ENCODE assay signal across 29 mouse cellular contexts in the genomic region with DNA sequence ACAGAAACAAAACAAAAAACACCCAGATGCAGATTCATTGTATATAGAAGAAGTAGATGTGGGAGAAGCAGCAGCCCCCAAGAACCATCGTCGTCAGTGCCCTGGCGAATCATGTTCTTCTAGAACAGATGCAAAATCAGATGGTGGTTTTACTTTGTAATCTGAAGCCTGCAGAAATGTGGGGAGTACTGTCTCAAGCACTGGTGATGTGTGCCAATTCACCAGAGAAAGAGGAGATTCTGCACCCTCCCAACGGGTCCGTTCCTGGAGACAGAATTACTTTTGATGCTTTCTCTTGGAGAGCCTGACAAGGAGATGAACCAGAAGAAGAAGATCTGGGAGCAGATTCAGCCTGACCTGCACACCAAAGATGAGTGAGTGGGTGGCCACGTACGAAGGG.
DNase-seq lines count a peak whose midpoint lies in the region; ATAC-seq and TF ChIP-seq lines count a peak whose summit lies in the region.
"Had no signal": no experiment of that assay in that cellular context is flagged by ENCODE, and none has a peak within 500 bp of the region (broad histone marks: within the 10 kb centered on the region; RNA-seq: fewer than 3 reads in every experiment).

No protein-coding gene starts in this region.

- no peak overlapping the region for H3K4me2 ChIP-seq in forebrain, postnatal 0 days (ENCODE audit: low read depth)
- no peak overlapping the region for H3K4me2 ChIP-seq in forebrain, embryonic 14.5 days (ENCODE audit: low read length)
- H3K4me2 ChIP-seq in embryonic facial prominence, embryonic 14.5 days (ENCODE audit: low read depth, low read length): peak overlapping the region; percentile 3; the same call in 1 of the 2 replicates
- H3K4me2 ChIP-seq in neural tube, embryonic 15.5 days: no peak overlapping the region
- H3K4me2 ChIP-seq: embryonic facial prominence, embryonic 12.5 days; forebrain, embryonic 13.5 days; heart, embryonic 11.5 days; hindbrain, embryonic 12.5 days; limb, embryonic 13.5 days; liver, embryonic 11.5 days; lung, embryonic 15.5 days; neural tube, embryonic 12.5 days had no signal

- DNase-seq in forebrain, postnatal 0 days: peak; percentile 5
- no peak for DNase-seq in forebrain, embryonic 14.5 days (ENCODE audit: low spot score)
- peak; percentile 24 for DNase-seq in embryonic facial prominence, embryonic 14.5 days (ENCODE audit: low spot score)
- DNase-seq in layer of hippocampus, adult 9-10 months (ENCODE audit: low spot score): peak; percentile 7
- DNase-seq in telencephalon, adult 2 months (ENCODE audit: low read depth, low spot score): peak; percentile 12
- DNase-seq in urinary bladder, postnatal 10 days (ENCODE audit: low spot score): no peak
- DNase-seq: adrenal gland, adult 8-10 months; cerebellum, adult 11 months; cerebellum, adult 9-10 months; cerebellum, postnatal 36 days; heart, adult 11 months; heart, postnatal 36 days; kidney, adult 8-10 months; kidney, postnatal 4 days; right cerebral cortex, postnatal 14 days had no signal

- no peaks in the 10 kb centered on the region for H3K36me3 ChIP-seq in forebrain, postnatal 0 days (ENCODE audit: insufficient read depth)
- no peaks in the 10 kb centered on the region for H3K36me3 ChIP-seq in forebrain, embryonic 14.5 days (ENCODE audit: control insufficient read depth, insufficient read depth, low read length)
- no peaks in the 10 kb centered on the region for H3K36me3 ChIP-seq in embryonic facial prominence, embryonic 14.5 days (ENCODE audit: control insufficient read depth, insufficient read depth, low read length)
- H3K36me3 ChIP-seq in neural tube, embryonic 15.5 days: no peaks in the 10 kb centered on the region
- H3K36me3 ChIP-seq: embryonic facial prominence, embryonic 12.5 days; G1E; hindbrain, embryonic 12.5 days; limb, embryonic 13.5 days; lung, embryonic 15.5 days; midbrain, embryonic 10.5 days; neural tube, embryonic 12.5 days had no signal

- no peaks in the 10 kb centered on the region for H3K27me3 ChIP-seq in forebrain, postnatal 0 days (ENCODE audit: insufficient read depth, low read length)
- no peaks in the 10 kb centered on the region for H3K27me3 ChIP-seq in forebrain, embryonic 14.5 days (replicated peaks; ENCODE audit: control insufficient read depth, insufficient read depth, low read length)
- H3K27me3 ChIP-seq in embryonic facial prominence, embryonic 14.5 days (replicated peaks; ENCODE audit: control insufficient read depth, insufficient read depth, low read length): no peaks in the 10 kb centered on the region
- H3K27me3 ChIP-seq in neural tube, embryonic 15.5 days (replicated peaks): no peaks in the 10 kb centered on the region
- H3K27me3 ChIP-seq: embryonic facial prominence, embryonic 12.5 days; forebrain, embryonic 13.5 days; hindbrain, embryonic 12.5 days; limb, embryonic 13.5 days; lung, embryonic 15.5 days; neural tube, embryonic 12.5 days had no signal

- no peaks in the 10 kb centered on the region for H3K4me1 ChIP-seq in forebrain, postnatal 0 days (ENCODE audit: insufficient read depth)
- no peaks in the 10 kb centered on the region for H3K4me1 ChIP-seq in forebrain, embryonic 14.5 days (ENCODE audit: control insufficient read depth, insufficient read depth, low read length)
- no peaks in the 10 kb centered on the region for H3K4me1 ChIP-seq in embryonic facial prominence, embryonic 14.5 days (ENCODE audit: control insufficient read depth, insufficient read depth, low read length)
- H3K4me1 ChIP-seq in neural tube, embryonic 15.5 days: no peaks in the 10 kb centered on the region
- H3K4me1 ChIP-seq: embryonic facial prominence, embryonic 12.5 days; forebrain, embryonic 13.5 days; hindbrain, embryonic 12.5 days; limb, embryonic 13.5 days; lung, embryonic 15.5 days; midbrain, embryonic 10.5 days; neural tube, embryonic 12.5 days had no signal

- no peak overlapping the region for H3K4me3 ChIP-seq in forebrain, postnatal 0 days (ENCODE audit: low read depth, low read length)
- no peak overlapping the region for H3K4me3 ChIP-seq in forebrain, embryonic 14.5 days (ENCODE audit: low read depth, low read length)
- H3K4me3 ChIP-seq in embryonic facial prominence, embryonic 14.5 days (ENCODE audit: low read depth, low read length): no peak overlapping the region
- no peak overlapping the region for H3K4me3 ChIP-seq in neural tube, embryonic 15.5 days (replicated peaks)
- H3K4me3 ChIP-seq: embryonic facial prominence, embryonic 12.5 days; forebrain, embryonic 13.5 days; hindbrain, embryonic 12.5 days; limb, embryonic 13.5 days; lung, embryonic 15.5 days; midbrain, embryonic 10.5 days; myocyte; neural tube, embryonic 12.5 days had no signal

- TF ChIP-seq CTCF in forebrain, postnatal 0 days (IDR thresholded peaks at IDR 0.05; ENCODE audit: low read depth): no peak

- H3K9ac ChIP-seq in forebrain, postnatal 0 days: no peak overlapping the region
- H3K9ac ChIP-seq in forebrain, embryonic 14.5 days (ENCODE audit: low read length): no peak overlapping the region
- H3K9ac ChIP-seq in embryonic facial prominence, embryonic 14.5 days (ENCODE audit: low read depth, low read length): no peak overlapping the region
- H3K9ac ChIP-seq in neural tube, embryonic 15.5 days (replicated peaks): no peak overlapping the region
- H3K9ac ChIP-seq: embryonic facial prominence, embryonic 12.5 days; forebrain, embryonic 13.5 days; hindbrain, embryonic 12.5 days; limb, embryonic 13.5 days; lung, embryonic 15.5 days; neural tube, embryonic 12.5 days had no signal

- no peak overlapping the region for H3K27ac ChIP-seq in forebrain, postnatal 0 days (ENCODE audit: low read depth, low read length)
- no peak overlapping the region for H3K27ac ChIP-seq in forebrain, embryonic 14.5 days (ENCODE audit: low read depth, low read length)
- H3K27ac ChIP-seq in embryonic facial prominence, embryonic 14.5 days (replicated peaks; ENCODE audit: low read depth, low read length): no peak overlapping the region
- no peak overlapping the region for H3K27ac ChIP-seq in neural tube, embryonic 15.5 days (replicated peaks)
- H3K27ac ChIP-seq: embryonic facial prominence, embryonic 12.5 days; forebrain, embryonic 13.5 days; hindbrain, embryonic 12.5 days; kidney, postnatal 0 days; limb, embryonic 13.5 days; lung, embryonic 15.5 days; midbrain, embryonic 10.5 days; neural tube, embryonic 12.5 days had no signal

- ATAC-seq in forebrain, postnatal 0 days: peak; percentile 36; the same call in 1 of the 2 replicates
- no peak for ATAC-seq in forebrain, embryonic 14.5 days
- no peak for ATAC-seq in embryonic facial prominence, embryonic 14.5 days (ENCODE audit: low read depth)
- no peak for ATAC-seq in neural tube, embryonic 15.5 days (ENCODE audit: low FRiP score)
- ATAC-seq: forebrain, embryonic 13.5 days; intestine, embryonic 16.5 days had no signal

- WGBS in forebrain, postnatal 0 days: 75% methylated on average over 7 of the region's 7 CpGs
- 88% methylated on average over 7 of the region's 7 CpGs for WGBS in forebrain, embryonic 14.5 days
- 58% methylated on average over 7 of the region's 7 CpGs for WGBS in embryonic facial prominence, embryonic 14.5 days
- WGBS in neural tube, embryonic 15.5 days: 88% methylated on average over 7 of the region's 7 CpGs

- H3K9me3 ChIP-seq in forebrain, postnatal 0 days (ENCODE audit: low read length): no peaks in the 10 kb centered on the region
- no peaks in the 10 kb centered on the region for H3K9me3 ChIP-seq in forebrain, embryonic 14.5 days (replicated peaks; ENCODE audit: control insufficient read depth, low read length)
- H3K9me3 ChIP-seq in embryonic facial prominence, embryonic 14.5 days (ENCODE audit: control insufficient read depth, low read length): no peaks in the 10 kb centered on the region
- H3K9me3 ChIP-seq in neural tube, embryonic 15.5 days (replicated peaks): no peaks in the 10 kb centered on the region
- H3K9me3 ChIP-seq: embryonic facial prominence, embryonic 12.5 days; forebrain, embryonic 13.5 days; G1E; hindbrain, embryonic 12.5 days; limb, embryonic 13.5 days; lung, embryonic 15.5 days; midbrain, embryonic 10.5 days; neural tube, embryonic 12.5 days had no signal

Comparison
In these comparisons a context has a peak if more than half of its experiments do, and no peak if none do; other contexts are left out.
1. DNase-seq: peak in forebrain, postnatal 0 days (single experiment), embryonic facial prominence, embryonic 14.5 days (single experiment), layer of hippocampus, adult 9-10 months (single experiment) and telencephalon, adult 2 months (single experiment); none in forebrain, embryonic 14.5 days (single experiment) and urinary bladder, postnatal 10 days (single experiment).